Mouse (Mus musculus): ENCODE results near the gene Rnf133. TPM values are rescaled to one million over a fixed set of nuclear protein-coding genes. Genes with fewer than 3 reads are reported as not detected.

Gene Rnf133
- not detected in 2 replicates for polyA plus RNA-seq (2021; fragmentation: Nextera tagmentation)
- long read RNA-seq, experiment 1 = 0 reads
- long read RNA-seq, experiment 2 = 0 reads

DNA sequence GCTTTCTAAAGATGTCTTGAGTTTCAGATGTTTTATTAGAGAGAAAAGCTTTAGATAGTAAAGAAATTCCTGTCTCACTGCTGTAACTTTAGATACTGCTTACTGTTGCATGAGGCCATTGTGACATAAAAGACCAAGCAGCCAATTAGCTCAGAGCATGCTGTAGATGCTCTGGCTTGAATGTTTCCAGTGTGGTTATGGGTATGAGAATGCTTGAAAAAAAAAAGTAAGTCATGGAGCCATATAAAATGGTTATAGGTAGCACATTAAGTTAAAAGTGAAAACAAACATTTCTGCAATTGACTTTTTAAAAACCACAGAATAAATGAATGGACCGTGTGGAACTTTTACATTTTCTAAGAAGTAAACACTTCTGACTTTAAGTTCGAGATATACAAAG, at the start of gene Rnf133:
Gene Rnf133, minus strand, starts transcription at position 101 of the 400 bp plus-strand sequence.

DNA sequence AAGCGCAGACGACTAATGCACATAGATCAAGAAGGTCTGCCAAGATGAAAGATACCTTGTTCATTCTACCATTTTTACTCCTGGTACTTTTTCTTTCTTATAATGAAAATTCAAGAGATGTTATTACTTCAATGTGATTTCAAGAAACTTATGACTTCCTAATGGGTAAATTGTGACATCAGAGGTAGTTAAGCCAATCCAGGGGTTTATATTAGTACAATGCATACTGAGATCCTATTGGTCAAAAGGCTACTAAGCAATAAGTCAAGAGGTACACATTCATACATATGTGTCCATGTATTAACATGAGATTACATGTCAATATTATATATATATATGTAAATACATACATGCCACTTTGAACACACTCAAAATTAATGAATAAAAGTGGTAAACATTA, 4.9 kb upstream of the Rnf133 start, which contains the start of gene Rnf148:
Gene Rnf148, minus strand, starts transcription at position 101 of the 400 bp plus-strand sequence.

Other genes starting within 250 kb of the Rnf133 start
- not detected in 2 replicates for gene Rnf148, start 4.8 kb upstream of the Rnf133 start, polyA plus RNA-seq (2021; fragmentation: Nextera tagmentation)
- gene Cadps2, start 189.1 kb upstream of the Rnf133 start, polyA plus RNA-seq (2021; fragmentation: Nextera tagmentation) = 16.5 and 17.2 TPM in 2 replicates

Data from left cerebral cortex, adult 6 months (tissue).